In the genomic region with DNA sequence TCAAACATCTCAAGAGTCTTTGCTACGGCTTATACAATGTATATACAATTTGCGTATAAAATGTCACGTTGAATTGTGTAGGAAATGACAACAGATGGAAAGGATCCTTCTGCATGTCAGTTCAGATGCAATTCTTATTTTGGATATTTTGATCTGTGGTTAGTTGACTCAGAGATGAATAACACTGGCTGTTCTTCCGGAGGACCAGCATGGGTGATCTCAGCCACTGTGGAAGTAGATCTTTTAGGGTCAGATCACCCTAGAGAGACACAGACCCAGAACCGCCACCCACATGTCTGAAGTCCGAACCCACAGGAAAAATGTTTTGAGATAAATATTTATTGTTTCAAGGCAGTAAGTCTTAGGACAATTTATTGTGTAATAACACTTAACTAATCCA, we compare ENCODE assay signal across 19 mouse cellular contexts.
DNase-seq lines count a peak whose midpoint lies in the region; ATAC-seq and TF ChIP-seq lines count a peak whose summit lies in the region.
"Had no signal": no experiment of that assay in that cellular context is flagged by ENCODE, and none has a peak within 500 bp of the region (broad histone marks: within the 10 kb centered on the region; RNA-seq: fewer than 3 reads in every experiment).

No protein-coding gene starts in this region.

- no peaks in the 10 kb centered on the region for H3K9me3 ChIP-seq in intestine, postnatal 0 days (ENCODE audit: control insufficient read depth)
- no peaks in the 10 kb centered on the region for H3K9me3 ChIP-seq in intestine, embryonic 16.5 days (ENCODE audit: control insufficient read depth, low read length)
- H3K9me3 ChIP-seq in forebrain, postnatal 0 days (ENCODE audit: low read length): no peaks in the 10 kb centered on the region
- H3K9me3 ChIP-seq: embryonic facial prominence, embryonic 10.5 days; forebrain, embryonic 13.5 days; heart, embryonic 15.5 days; hindbrain, embryonic 10.5 days had no signal

- H3K27me3 ChIP-seq in intestine, postnatal 0 days (replicated peaks; ENCODE audit: control insufficient read depth, insufficient read depth, low read length): no peaks in the 10 kb centered on the region
- no peaks in the 10 kb centered on the region for H3K27me3 ChIP-seq in intestine, embryonic 16.5 days (replicated peaks; ENCODE audit: control insufficient read depth, insufficient read depth, low read length)
- no peaks in the 10 kb centered on the region for H3K27me3 ChIP-seq in forebrain, postnatal 0 days (ENCODE audit: insufficient read depth, low read length)
- H3K27me3 ChIP-seq: forebrain, embryonic 13.5 days; heart, embryonic 15.5 days had no signal

- TF ChIP-seq CTCF in intestine, postnatal 0 days (IDR thresholded peaks at IDR 0.05; ENCODE audit: low read depth): no peak
- no peak for TF ChIP-seq CTCF in forebrain, postnatal 0 days (IDR thresholded peaks at IDR 0.05; ENCODE audit: low read depth)

- H3K4me2 ChIP-seq in intestine, postnatal 0 days (replicated peaks; ENCODE audit: low read depth): no peak overlapping the region
- H3K4me2 ChIP-seq in intestine, embryonic 16.5 days (ENCODE audit: low read depth, low read length): no peak overlapping the region
- no peak overlapping the region for H3K4me2 ChIP-seq in forebrain, postnatal 0 days (ENCODE audit: low read depth)
- H3K4me2 ChIP-seq: forebrain, embryonic 13.5 days; heart, embryonic 11.5 days; heart, embryonic 15.5 days; hindbrain, embryonic 14.5 days had no signal

- H3K9ac ChIP-seq in intestine, postnatal 0 days (ENCODE audit: low read depth, low read length): no peak overlapping the region
- no peak overlapping the region for H3K9ac ChIP-seq in intestine, embryonic 16.5 days (ENCODE audit: low read depth, low read length)
- no peak overlapping the region for H3K9ac ChIP-seq in forebrain, postnatal 0 days
- H3K9ac ChIP-seq: forebrain, embryonic 13.5 days; heart, embryonic 15.5 days; hindbrain, embryonic 14.5 days had no signal

- H3K4me3 ChIP-seq in intestine, postnatal 0 days (ENCODE audit: low read depth, low read length): no peak overlapping the region
- no peak overlapping the region for H3K4me3 ChIP-seq in intestine, embryonic 16.5 days (ENCODE audit: low read length)
- no peak overlapping the region for H3K4me3 ChIP-seq in forebrain, postnatal 0 days (ENCODE audit: low read depth, low read length)
- H3K4me3 ChIP-seq: embryonic facial prominence, embryonic 10.5 days; forebrain, embryonic 13.5 days; gastrocnemius, adult 2 months; heart, embryonic 15.5 days; hindbrain, embryonic 10.5 days had no signal

- DNase-seq in adrenal gland, adult (ENCODE audit: inconsistent age in 2 of 2, low spot score in 1 of 2): peak; percentile 17 to 52
- no peak for DNase-seq in adrenal gland, postnatal 14 days
- peak; percentile 48 for DNase-seq in 3T3-L1 (ENCODE audit: low read depth, low spot score)
- peak; percentile 14 for DNase-seq in brain, adult 2 months (ENCODE audit: low read depth, low spot score)
- no peak for DNase-seq in forebrain, postnatal 0 days
- DNase-seq: adrenal gland, postnatal 25 days; cerebellum, adult 2 months; cerebellum, postnatal 10 days; gastrocnemius, adult 2 months; gastrocnemius, postnatal 25 days; heart, postnatal 14 days had no signal

- 0 out of 2 replicates have a peak overlapping the region, but pooled peaks have one; percentile 54 for H3K27ac ChIP-seq in intestine, postnatal 0 days (ENCODE audit: low read depth, low read length)
- H3K27ac ChIP-seq in intestine, embryonic 16.5 days (ENCODE audit: low read length): no peak overlapping the region
- no peak overlapping the region for H3K27ac ChIP-seq in forebrain, postnatal 0 days (ENCODE audit: low read depth, low read length)
- H3K27ac ChIP-seq: embryonic facial prominence, embryonic 10.5 days; forebrain, embryonic 13.5 days; gastrocnemius, adult 2 months; heart, embryonic 15.5 days; hindbrain, embryonic 10.5 days; hindbrain, embryonic 14.5 days had no signal

- WGBS in intestine, postnatal 0 days: 71% methylated on average over 6 of the region's 6 CpGs
- 63% methylated on average over 6 of the region's 6 CpGs for WGBS in intestine, embryonic 16.5 days
- 89% methylated on average over 6 of the region's 6 CpGs for WGBS in forebrain, postnatal 0 days

- no peak for ATAC-seq in intestine, postnatal 0 days
- no peak for ATAC-seq in intestine, embryonic 16.5 days
- ATAC-seq in forebrain, postnatal 0 days: no peak
- ATAC-seq: forebrain, embryonic 13.5 days had no signal

- peaks cover 7% of the 10 kb centered on the region; the same call in 1 of the 2 replicates for H3K4me1 ChIP-seq in intestine, postnatal 0 days (replicated peaks; ENCODE audit: control insufficient read depth, insufficient read depth, low read length)
- H3K4me1 ChIP-seq in intestine, embryonic 16.5 days (ENCODE audit: control insufficient read depth, insufficient read depth, low read length): peaks cover 13% of the 10 kb centered on the region
- no peaks in the 10 kb centered on the region for H3K4me1 ChIP-seq in forebrain, postnatal 0 days (ENCODE audit: insufficient read depth)
- H3K4me1 ChIP-seq: forebrain, embryonic 13.5 days; hindbrain, embryonic 10.5 days had no signal

- no peaks in the 10 kb centered on the region for H3K36me3 ChIP-seq in intestine, postnatal 0 days (ENCODE audit: control insufficient read depth, insufficient read depth)
- H3K36me3 ChIP-seq in intestine, embryonic 16.5 days (ENCODE audit: control insufficient read depth, insufficient read depth, low read length): no peaks in the 10 kb centered on the region
- H3K36me3 ChIP-seq in forebrain, postnatal 0 days (ENCODE audit: insufficient read depth): no peaks in the 10 kb centered on the region
- H3K36me3 ChIP-seq: embryonic facial prominence, embryonic 10.5 days; heart, embryonic 15.5 days; hindbrain, embryonic 10.5 days had no signal

Comparison
In these comparisons a context has a peak if more than half of its experiments do, and no peak if none do; other contexts are left out.
1. DNase-seq: peak in adrenal gland, adult (2 of 2), 3T3-L1 (single experiment) and brain, adult 2 months (single experiment); none in adrenal gland, postnatal 14 days (single experiment) and forebrain, postnatal 0 days (single experiment).